Mouse (Mus musculus) heart, adult 2 months (tissue): ENCODE measurements at regions not wholly inside any gene's neighbourhood (a gene's known extent, or its start where the extent isn't known, plus 50 kb on each side); places are given as distances from the start of the nearest gene placed in this dataset.

Experiments used
- CTCF ChIP-seq: fragments of 200-600 bp; IDR thresholded peaks from 2 replicates; pipeline ENCODE4 v1.8.1; 2022; ENCODE audit warnings: antibody characterized with exemption, mild to moderate bottlenecking, moderate library complexity
- EP300 ChIP-seq: fragments of 200-500 bp; IDR thresholded peaks from 2 replicates; pipeline ENCODE4 v1.6.1; 2011; ENCODE audit warnings: low read depth, low read length, control low read depth; ENCODE audit not compliant: insufficient read depth
- POLR2A ChIP-seq: fragments of 200-500 bp; IDR thresholded peaks from 2 replicates; pipeline ENCODE4 v1.6.1; 2011; ENCODE audit warnings: mild to moderate bottlenecking, low read depth, low read length, control low read depth; ENCODE audit not compliant: insufficient read depth

DNA sequence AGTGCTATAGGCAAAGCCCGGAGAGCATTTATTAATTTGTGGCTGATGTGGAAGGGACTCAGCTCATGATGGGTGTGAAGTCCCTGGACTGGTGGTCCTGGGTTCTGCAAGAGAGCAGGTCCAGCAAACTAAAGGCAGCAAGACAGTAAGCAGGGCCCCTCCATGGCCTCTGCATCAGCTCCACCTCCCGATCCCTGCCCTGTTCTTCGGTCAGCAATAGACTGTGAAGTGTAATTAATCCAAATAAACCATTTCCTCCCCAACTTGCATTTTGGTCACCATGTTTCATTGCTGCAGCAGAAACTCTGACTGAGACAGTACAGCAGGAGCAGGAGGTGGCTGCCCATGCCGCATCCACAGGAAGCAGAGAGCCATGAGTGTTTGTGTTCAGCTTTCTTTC is 118.5 kb downstream of the Pja2 start:
- no peak for TF ChIP-seq CTCF
- TF ChIP-seq POLR2A: no peak
- TF ChIP-seq EP300: no peak
